Comparison of ENCODE assay signal across 8 mouse cellular contexts in the genomic region with DNA sequence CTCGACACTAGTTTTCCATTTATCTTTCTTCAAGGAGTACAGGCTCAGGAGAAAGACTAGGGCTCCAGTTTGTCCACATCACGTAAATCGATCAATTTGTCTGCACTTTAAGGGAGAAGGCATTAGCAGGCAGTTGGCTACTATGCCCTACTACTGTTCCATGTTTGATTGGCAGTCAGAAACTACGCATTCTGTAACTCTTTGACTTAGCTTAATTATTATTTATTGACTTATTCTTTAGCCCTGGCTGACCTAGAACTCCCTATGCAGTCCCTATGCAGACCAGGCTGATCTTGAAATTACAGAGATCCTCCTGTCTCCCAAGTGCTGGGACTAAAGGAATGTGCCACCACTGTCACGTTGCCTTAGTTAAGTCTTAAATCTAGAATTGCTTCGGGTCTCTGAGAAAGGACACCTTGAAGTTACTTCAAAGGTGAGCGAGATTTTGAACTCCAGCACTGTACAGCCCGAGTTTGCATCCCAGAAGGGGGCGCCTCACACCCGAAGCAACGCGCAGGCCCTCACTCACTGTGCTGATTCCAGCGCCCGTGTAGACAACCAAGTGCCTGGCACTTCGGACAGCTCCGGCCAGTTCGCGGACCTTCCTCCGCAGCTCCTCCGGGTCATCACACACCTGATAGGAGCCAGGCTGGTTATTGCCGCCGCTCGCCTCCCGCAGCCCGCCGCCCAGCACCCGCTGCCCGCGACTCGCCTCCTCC. TPM values are rescaled to one million over a fixed set of nuclear protein-coding genes. Genes with fewer than 3 reads are reported as not detected.
DNase-seq lines count a peak whose midpoint lies in the region; ATAC-seq and TF ChIP-seq lines count a peak whose summit lies in the region.

No protein-coding gene starts in this region.

- peak overlapping the region; percentile 88 for H3K4me3 ChIP-seq in left cerebral cortex, adult 2 months
- peak overlapping the region; percentile 100 for H3K4me3 ChIP-seq in liver, embryonic 13.5 days (replicated peaks)

- WGBS in liver, embryonic 13.5 days (ENCODE audit: insufficient replicate concordance) = 10% methylated on average over 30 of the region's 30 CpGs

- peak; percentile 52 to 64 for DNase-seq in left cerebral cortex, adult 2 months (ENCODE audit: extremely low spot score in 1 of 2, low spot score in 2 of 2)
- DNase-seq in left cerebral cortex, adult 11 months (ENCODE audit: low spot score) = no peak
- DNase-seq in c-Kit-positive CD71-positive TER-119-positive erythroid progenitor cells, embryonic 14.5 days (ENCODE audit: low spot score) = peak; percentile 63
- DNase-seq in frontal cortex, postnatal 36 days (ENCODE audit: low spot score in 2 of 2) = peak; percentile 50 to 71
- DNase-seq in kidney, adult 11 months = peak; percentile 72
- DNase-seq in liver, embryonic 13.5 days = peak; percentile 70
- peak; percentile 86 for DNase-seq in naive thymus-derived CD4-positive, alpha-beta T cell, adult 2 months (ENCODE audit: low read depth)
- peak; percentile 70 for DNase-seq in testis, postnatal 14 days (ENCODE audit: low spot score)

- H3K36me3 ChIP-seq in liver, embryonic 13.5 days = peaks cover 75% of the 10 kb centered on the region

- peak overlapping the region; percentile 89 for H3K27ac ChIP-seq in left cerebral cortex, adult 2 months
- H3K27ac ChIP-seq in liver, embryonic 13.5 days = peak overlapping the region; percentile 97

- H3K9ac ChIP-seq in liver, embryonic 13.5 days = peak overlapping the region; percentile 99

- peak; percentile 81 for ATAC-seq in liver, embryonic 13.5 days (ENCODE audit: low read depth)

- H3K4me1 ChIP-seq in liver, embryonic 13.5 days (replicated peaks) = peaks cover 60% of the 10 kb centered on the region

- intact Hi-C loops in left cerebral cortex, adult 2 months (cut with DNase I) = loop anchor here (2.0 to 5.0 kb wide), 2 partner anchors 89 to 153 kb away; a partner anchor contains a TSS

- H3K4me2 ChIP-seq in liver, embryonic 13.5 days = peak overlapping the region; percentile 94

- no peaks in the 10 kb centered on the region for H3K27me3 ChIP-seq in liver, embryonic 13.5 days

- no peaks in the 10 kb centered on the region for H3K9me3 ChIP-seq in liver, embryonic 13.5 days (replicated peaks)

- peak; percentile 65 for TF ChIP-seq CTCF in left cerebral cortex, adult 2 months (IDR thresholded peaks at IDR 0.05)

RNA-seq across cellular contexts. Expression of a gene that starts 0.9 kb away (rescaled TPM):
- total RNA-seq in left cerebral cortex, adult 2 months (2021) = 10 to 100 TPM; 43.2 to 45.3 TPM
- polyA plus RNA-seq in liver, embryonic 13.5 days (2015; fragmentation: Nextera tagmentation; extraction: Ambion mirVana) = 33.8 and 34.3 TPM in 2 replicates

RNA-seq across cellular contexts. Expression of a gene that starts 6.4 kb away (rescaled TPM):
- total RNA-seq in left cerebral cortex, adult 2 months (2021) = 100 to 1,000 TPM; 133 to 140 TPM
- 114 and 116 TPM in 2 replicates for polyA plus RNA-seq in liver, embryonic 13.5 days (2015; fragmentation: Nextera tagmentation; extraction: Ambion mirVana)

RNA-seq across cellular contexts. Expression of a gene that starts 9.3 kb away (rescaled TPM):
- total RNA-seq in left cerebral cortex, adult 2 months (2021) = 100 to 1,000 TPM; 104 to 107 TPM
- 39.8 and 40.0 TPM in 2 replicates for polyA plus RNA-seq in liver, embryonic 13.5 days (2015; fragmentation: Nextera tagmentation; extraction: Ambion mirVana)

RNA-seq across cellular contexts. Expression of a gene that starts 15.8 kb away (rescaled TPM):
- total RNA-seq in left cerebral cortex, adult 2 months (2021) = under 1 TPM in 1 of 2 experiments, not detected in 1; 0.95 TPM
- polyA plus RNA-seq in liver, embryonic 13.5 days (2015; fragmentation: Nextera tagmentation; extraction: Ambion mirVana) = 9.5 and 12.6 TPM in 2 replicates

RNA-seq across cellular contexts. Expression of a gene that starts 19.4 kb away (rescaled TPM):
- 1 to 10 TPM; 2.4 to 3.1 TPM for total RNA-seq in left cerebral cortex, adult 2 months (2021)
- polyA plus RNA-seq in liver, embryonic 13.5 days (2015; fragmentation: Nextera tagmentation; extraction: Ambion mirVana) = 6.0 and 6.9 TPM in 2 replicates
